Mouse (Mus musculus) limb, embryonic 12.5 days (tissue): Measurements from ENCODE around the gene Gsk3b. TPM values are rescaled to one million over a fixed set of nuclear protein-coding genes. Genes with fewer than 3 reads are reported as not detected.
A peak's percentile ranks its signal among the peaks of the same experiment; 100 is the strongest.

Source experiments
- ATAC-seq: fragments of 200-750 bp; cut with Nextera tagmentation; 2 replicates; pipeline ENCODE4 v1.8.0; 2017; ENCODE audit warnings: low read depth, moderate TSS enrichment; ENCODE audit not compliant: insufficient number of reproducible peaks, insufficient read depth, low FRiP score, low TSS enrichment
- H3K27ac ChIP-seq: fragments of 300-500 bp; sonication (generic); 2 replicates; pipeline ENCODE4 v1.5.1; 2016; ENCODE audit warnings: mild to moderate bottlenecking, moderate library complexity
- H3K27me3 ChIP-seq: fragments of 300-500 bp; sonication (generic); 2 replicates; pipeline ENCODE4 v1.6.1; 2016; ENCODE audit warnings: mild to moderate bottlenecking, moderate library complexity
- H3K36me3 ChIP-seq: fragments of 300-500 bp; sonication (generic); 2 replicates; pipeline ENCODE4 v1.6.1; 2016; ENCODE audit warnings: mild to moderate bottlenecking, moderate library complexity
- H3K4me1 ChIP-seq: fragments of 300-500 bp; sonication (generic); replicated peaks from 2 replicates; pipeline ENCODE4 v1.6.1; 2016
- H3K4me2 ChIP-seq: fragments of 300-500 bp; sonication (generic); 2 replicates; pipeline ENCODE4 v1.6.1; 2016; ENCODE audit warnings: mild to moderate bottlenecking, moderate library complexity
- H3K4me3 ChIP-seq: fragments of 300-500 bp; sonication (generic); replicated peaks from 2 replicates; pipeline ENCODE4 v1.5.1; 2016; ENCODE audit warnings: mild to moderate bottlenecking
- H3K9ac ChIP-seq: fragments of 300-500 bp; sonication (generic); replicated peaks from 2 replicates; pipeline ENCODE4 v1.6.1; 2016; ENCODE audit warnings: mild to moderate bottlenecking, moderate library complexity
- H3K9me3 ChIP-seq: fragments of 300-500 bp; sonication (generic); 2 replicates; pipeline ENCODE4 v1.6.1; 2016; ENCODE audit warnings: mild to moderate bottlenecking, moderate library complexity
- WGBS: fragments of 180-500 bp; shearing (Covaris S2); methylation state at CpG from one replicate; pipeline ENCODE4 v1.1.7; 2016; 5-methylcytosine and 5-hydroxymethylcytosine counted together
- polyA plus RNA-seq: library from polyadenylated mRNA; unstranded; fragments of >200 nt; fragmentation: Nextera tagmentation; extraction: Ambion mirVana; gene quantifications from 2 replicates; pipeline ENCODE4 v1.2.1, GENCODE M21; 2016

Gsk3b gene
- polyA plus RNA-seq, 1 experiment from 2014 or later: 68.6 TPM

DNA sequence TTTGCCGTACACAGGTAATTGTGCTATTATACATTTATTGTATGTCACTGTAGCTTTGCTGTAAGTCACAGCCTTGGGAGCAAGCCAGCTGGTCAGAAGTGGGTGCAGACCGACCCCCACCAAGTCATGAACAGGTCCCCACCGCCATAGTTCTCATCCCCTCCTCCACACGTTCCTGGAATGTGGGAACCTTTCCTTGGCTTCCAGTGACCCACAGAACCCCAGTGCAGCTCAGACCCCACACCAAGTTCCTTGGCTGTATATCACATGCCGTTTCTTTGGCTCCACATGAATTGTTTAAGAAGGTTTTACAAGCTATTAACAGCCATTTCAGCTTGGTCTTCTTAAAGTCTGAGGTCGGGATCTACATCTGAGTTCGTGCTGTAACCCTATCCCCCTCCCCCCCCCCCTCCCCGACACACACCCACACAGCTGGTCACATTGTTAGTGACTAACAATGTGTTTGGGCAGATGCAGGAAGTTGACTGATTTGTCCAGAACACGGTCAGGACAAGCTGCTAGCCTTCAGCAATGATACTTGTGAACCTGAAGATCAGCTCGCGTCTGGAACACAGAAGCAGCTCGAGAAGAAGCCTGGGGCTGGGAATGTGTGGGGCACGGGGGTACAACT, 159.6 kb downstream of the Gsk3b start:
- peak overlapping the region; percentile 41 for H3K4me2 ChIP-seq
- peak; percentile 73 for ATAC-seq
- WGBS: 15% methylated on average over 13 of the region's 13 CpGs

DNA sequence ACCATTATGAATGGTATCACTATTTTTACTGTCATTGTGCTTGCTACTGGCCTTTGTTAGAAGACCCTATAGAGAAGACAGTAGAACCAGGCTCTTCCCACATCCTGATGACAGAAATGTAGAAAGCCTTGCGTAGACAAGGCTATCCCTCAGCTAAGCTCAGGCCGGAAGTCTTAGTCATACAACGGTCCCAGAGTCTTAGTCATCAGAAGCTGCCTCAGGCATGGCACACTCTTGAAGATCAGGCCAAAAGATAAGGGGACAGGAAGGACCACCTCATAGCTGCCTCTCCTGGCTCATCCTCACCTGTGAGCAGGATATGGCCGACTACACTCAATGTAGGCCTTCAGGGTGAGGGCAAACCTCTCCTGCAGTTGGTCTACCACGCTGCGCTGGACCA, 161.7 kb downstream of the Gsk3b start:
- Histone ChIP-seq H3K9me3 (no peaks in the 10 kb centered on the region), H3K36me3 (no peaks in the 10 kb centered on the region), H3K4me3 (no peak overlapping the region), H3K27me3 (no peaks in the 10 kb centered on the region), H3K4me1 (peaks cover 21% of the 10 kb centered on the region), H3K4me2 (no peak overlapping the region), H3K9ac (no peak overlapping the region), H3K27ac (no peak overlapping the region)
- no peak for ATAC-seq
- 89% methylated on average over 6 of the region's 6 CpGs for WGBS

More for the DNA sequence above, 159.6 kb downstream of the Gsk3b start:
- H3K27ac ChIP-seq: peak overlapping the region; percentile 41; the same call in 1 of the 2 replicates
- H3K4me3 ChIP-seq: no peak overlapping the region
- H3K9me3 ChIP-seq: no peaks in the 10 kb centered on the region
- H3K36me3 ChIP-seq: no peaks in the 10 kb centered on the region
- H3K9ac ChIP-seq: 0 out of 2 replicates have a peak overlapping the region, but pooled peaks have one; percentile 4
- peaks cover 21% of the 10 kb centered on the region for H3K4me1 ChIP-seq
- H3K27me3 ChIP-seq: no peaks in the 10 kb centered on the region

DNA sequence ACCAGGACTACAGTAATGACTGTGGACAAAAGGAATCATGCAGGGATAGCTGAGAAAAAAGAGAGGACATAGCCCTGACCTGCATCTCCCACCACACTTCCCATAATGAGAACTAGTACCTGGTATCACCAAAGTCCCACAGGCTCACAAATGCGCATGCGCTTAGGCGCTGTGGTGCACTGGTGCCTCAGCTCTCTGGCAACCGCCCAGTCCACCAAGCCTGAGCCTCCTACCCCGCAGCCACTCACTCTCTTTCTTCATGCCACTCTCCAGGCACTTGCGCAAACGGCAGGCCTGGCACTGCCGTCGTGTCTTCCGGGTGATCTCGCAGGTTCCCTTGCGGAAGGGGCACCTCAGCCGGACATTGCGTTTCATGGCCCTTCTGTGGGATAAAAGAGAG, 165.2 kb downstream of the Gsk3b start:
- H3K9me3 ChIP-seq: no peaks in the 10 kb centered on the region
- H3K36me3 ChIP-seq: no peaks in the 10 kb centered on the region
- no peak overlapping the region for H3K4me2 ChIP-seq
- no peak; the same call in 1 of the 2 replicates for ATAC-seq
- no peak overlapping the region for H3K4me3 ChIP-seq
- H3K27me3 ChIP-seq: no peaks in the 10 kb centered on the region
- H3K27ac ChIP-seq: no peak overlapping the region
- H3K4me1 ChIP-seq: peaks cover 3% of the 10 kb centered on the region
- WGBS: 85% methylated on average over 14 of the region's 14 CpGs
- H3K9ac ChIP-seq: no peak overlapping the region

DNA sequence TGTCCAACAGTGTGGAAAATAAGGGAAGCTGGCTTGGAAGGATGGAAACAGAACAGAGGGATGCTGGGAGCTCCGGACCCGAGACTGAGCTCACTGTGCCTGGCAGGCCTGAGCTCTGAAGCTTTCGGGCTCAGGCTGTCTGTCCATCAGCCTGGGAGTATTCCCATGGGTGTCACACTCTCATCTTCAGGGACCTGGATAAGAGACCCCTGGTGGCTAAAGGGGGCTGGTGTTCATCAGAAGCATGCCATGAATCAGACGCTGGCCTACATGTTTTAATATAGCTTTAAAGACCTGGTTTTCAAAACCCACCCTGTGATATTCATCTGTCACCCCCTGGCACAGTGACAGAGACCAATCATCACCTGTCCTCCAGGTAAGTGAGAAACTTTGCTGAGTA, 166.3 kb downstream of the Gsk3b start:
- Histone ChIP-seq H3K27ac (no peak overlapping the region), H3K4me2 (no peak overlapping the region), H3K27me3 (no peaks in the 10 kb centered on the region), H3K36me3 (no peaks in the 10 kb centered on the region), H3K4me3 (no peak overlapping the region), H3K4me1 (no peaks in the 10 kb centered on the region), H3K9ac (no peak overlapping the region), H3K9me3 (no peaks in the 10 kb centered on the region)
- no peak for ATAC-seq
- 82% methylated on average over 4 of the region's 4 CpGs for WGBS

DNA sequence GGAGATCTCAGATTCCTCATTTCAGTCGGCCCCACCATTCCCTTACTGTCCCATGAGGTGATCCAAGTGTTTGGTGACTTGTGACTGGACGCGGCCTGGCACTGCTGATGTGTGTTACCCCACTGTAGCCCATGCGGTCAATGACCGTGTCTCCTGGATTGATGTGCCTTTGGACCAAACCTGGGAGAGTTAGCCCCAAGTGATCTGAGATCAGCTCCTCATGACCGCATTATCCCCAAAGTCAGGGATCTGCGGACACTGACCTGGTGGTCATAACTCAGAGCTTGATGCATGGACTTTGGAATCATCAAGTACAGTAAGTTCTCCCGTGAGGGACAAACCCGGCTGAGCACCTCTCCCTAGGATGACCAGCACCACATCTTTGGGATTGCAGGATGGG, 167.1 kb downstream of the Gsk3b start:
- Histone ChIP-seq H3K4me2 (no peak overlapping the region), H3K27ac (no peak overlapping the region), H3K27me3 (no peaks in the 10 kb centered on the region), H3K4me3 (no peak overlapping the region), H3K36me3 (no peaks in the 10 kb centered on the region), H3K4me1 (no peaks in the 10 kb centered on the region), H3K9me3 (no peaks in the 10 kb centered on the region), H3K9ac (no peak overlapping the region)
- ATAC-seq: no peak
- 91% methylated on average over 9 of the region's 9 CpGs for WGBS

DNA sequence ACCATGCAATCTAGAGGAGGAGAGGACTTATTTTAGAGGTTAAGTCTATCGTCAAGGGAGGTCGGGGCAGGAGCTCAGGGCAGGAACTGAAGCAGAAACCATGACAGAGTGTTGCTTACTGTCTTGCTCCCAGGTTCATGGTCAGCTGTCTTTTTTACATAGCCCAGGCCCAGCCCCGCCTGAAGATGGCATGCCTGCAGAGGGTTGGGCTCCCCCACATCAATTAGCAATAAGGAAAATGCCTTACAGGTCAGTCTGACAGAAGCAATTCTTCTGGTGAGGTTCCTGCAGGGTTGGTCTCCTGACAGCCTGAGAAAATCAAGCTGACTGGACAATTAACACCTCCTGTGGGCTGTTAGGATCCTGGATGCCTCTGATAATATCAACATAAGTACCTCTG, 182.8 kb downstream of the Gsk3b start:
- no peak overlapping the region for H3K27ac ChIP-seq

DNA sequence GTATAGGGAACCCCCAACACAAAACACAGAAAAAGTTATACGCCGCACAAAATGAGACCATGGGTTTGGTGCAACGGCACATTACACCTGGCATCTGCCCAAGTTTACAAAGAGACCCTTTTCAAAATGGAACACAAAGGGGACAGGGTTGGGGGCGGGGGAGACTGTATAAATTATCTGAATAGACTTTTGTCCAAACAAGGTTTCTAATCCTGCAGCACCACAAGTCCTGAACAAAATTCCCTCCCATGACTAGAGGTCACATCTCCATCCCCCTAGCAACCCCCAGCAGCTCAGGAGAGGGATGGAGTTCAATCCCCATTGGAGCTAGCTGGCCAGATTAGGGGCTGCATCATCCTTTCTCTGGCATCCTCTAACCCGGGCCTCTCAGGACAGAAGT, 183.7 kb downstream of the Gsk3b start:
- Histone ChIP-seq H3K36me3 (no peaks in the 10 kb centered on the region), H3K27ac (no peak overlapping the region), H3K9ac (no peak overlapping the region), H3K27me3 (no peaks in the 10 kb centered on the region), H3K4me3 (no peak overlapping the region), H3K4me2 (no peak overlapping the region), H3K9me3 (no peaks in the 10 kb centered on the region), H3K4me1 (no peaks in the 10 kb centered on the region)
- 83% methylated on average over 5 of the region's 5 CpGs for WGBS
- ATAC-seq: no peak

More for the DNA sequence above, 182.8 kb downstream of the Gsk3b start:
- H3K36me3 ChIP-seq: no peaks in the 10 kb centered on the region
- H3K9ac ChIP-seq: no peak overlapping the region
- no peak for ATAC-seq
- H3K4me2 ChIP-seq: no peak overlapping the region
- no peak overlapping the region for H3K4me3 ChIP-seq
- WGBS: 51% methylated on average over 3 of the region's 3 CpGs
- no peaks in the 10 kb centered on the region for H3K9me3 ChIP-seq
- H3K27me3 ChIP-seq: no peaks in the 10 kb centered on the region
- no peaks in the 10 kb centered on the region for H3K4me1 ChIP-seq

DNA sequence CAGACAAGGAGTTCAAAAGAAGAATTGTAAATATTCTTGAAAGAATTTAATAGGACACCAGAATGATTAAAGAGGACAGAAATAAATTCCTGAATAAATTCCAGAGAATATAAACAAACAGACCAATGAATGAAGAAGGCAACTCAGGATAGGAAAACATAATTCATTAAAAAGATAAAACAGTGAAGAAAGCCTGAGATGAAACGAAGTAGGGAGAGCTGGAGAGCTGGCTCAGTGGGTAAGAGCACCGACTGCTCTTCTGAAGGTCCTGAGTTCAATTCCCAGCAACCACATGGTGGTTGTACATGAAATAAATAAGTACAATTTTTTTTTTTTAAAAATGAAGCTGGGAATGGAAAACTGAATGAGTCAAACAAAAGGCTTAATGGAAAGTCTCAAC, 185.9 kb downstream of the Gsk3b start:
- Histone ChIP-seq H3K27ac (no peak overlapping the region), H3K9ac (no peak overlapping the region), H3K4me2 (no peak overlapping the region), H3K36me3 (no peaks in the 10 kb centered on the region), H3K4me1 (no peaks in the 10 kb centered on the region), H3K27me3 (no peaks in the 10 kb centered on the region), H3K4me3 (no peak overlapping the region), H3K9me3 (no peaks in the 10 kb centered on the region)
- ATAC-seq: no peak
- 82% methylated on average over 2 of the region's 2 CpGs for WGBS

DNA sequence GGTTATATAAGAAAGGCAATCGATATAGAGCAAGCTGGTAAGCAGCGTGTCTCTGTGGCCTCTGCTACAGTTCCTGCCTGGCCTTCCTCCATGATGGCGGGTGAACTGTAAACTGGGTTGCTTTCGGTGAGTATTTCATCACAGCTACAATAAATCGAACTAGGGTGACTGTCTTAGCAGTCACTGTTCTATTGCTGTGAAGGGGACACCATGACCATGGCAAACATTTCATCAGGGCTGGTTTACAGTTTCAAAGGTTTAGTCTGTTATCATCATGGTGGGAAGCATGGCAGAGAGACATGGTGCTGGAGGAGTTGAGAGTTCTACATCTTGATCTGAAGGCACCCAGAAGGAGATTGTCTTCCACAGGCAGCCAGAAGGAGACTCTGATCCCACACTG, 191.0 kb downstream of the Gsk3b start:
- Histone ChIP-seq H3K4me1 (no peaks in the 10 kb centered on the region), H3K27ac (no peak overlapping the region), H3K9ac (no peak overlapping the region), H3K4me3 (no peak overlapping the region), H3K9me3 (no peaks in the 10 kb centered on the region), H3K36me3 (no peaks in the 10 kb centered on the region), H3K27me3 (no peaks in the 10 kb centered on the region), H3K4me2 (no peak overlapping the region)
- WGBS: 91% methylated on average over 5 of the region's 5 CpGs
- no peak for ATAC-seq

DNA sequence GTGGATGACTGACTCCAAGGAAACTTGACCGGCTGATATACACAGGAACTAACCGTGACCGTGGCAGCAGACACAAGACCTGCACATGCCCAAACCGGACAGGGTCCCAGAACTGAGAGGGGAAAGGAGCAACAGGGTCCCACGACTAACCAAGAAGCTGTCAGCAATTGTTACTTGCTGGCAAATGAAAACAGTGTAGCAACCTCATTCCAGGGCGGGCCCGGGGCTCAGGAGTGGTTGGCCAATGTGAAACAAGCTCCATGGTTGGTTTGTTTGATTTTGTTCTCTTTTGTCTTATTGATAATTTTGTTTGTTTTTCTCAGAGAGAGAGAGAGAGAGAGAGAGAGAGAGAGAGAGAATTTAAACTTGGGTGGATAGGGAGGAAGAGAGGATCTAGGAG, 192.2 kb downstream of the Gsk3b start:
- H3K27ac ChIP-seq: no peak overlapping the region
- H3K4me2 ChIP-seq: no peak overlapping the region
- no peaks in the 10 kb centered on the region for H3K27me3 ChIP-seq
- no peak overlapping the region for H3K4me3 ChIP-seq
- no peaks in the 10 kb centered on the region for H3K9me3 ChIP-seq
- 81% methylated on average over 7 of the region's 7 CpGs for WGBS
- H3K4me1 ChIP-seq: no peaks in the 10 kb centered on the region
- H3K9ac ChIP-seq: no peak overlapping the region
- ATAC-seq: no peak
- H3K36me3 ChIP-seq: no peaks in the 10 kb centered on the region

DNA sequence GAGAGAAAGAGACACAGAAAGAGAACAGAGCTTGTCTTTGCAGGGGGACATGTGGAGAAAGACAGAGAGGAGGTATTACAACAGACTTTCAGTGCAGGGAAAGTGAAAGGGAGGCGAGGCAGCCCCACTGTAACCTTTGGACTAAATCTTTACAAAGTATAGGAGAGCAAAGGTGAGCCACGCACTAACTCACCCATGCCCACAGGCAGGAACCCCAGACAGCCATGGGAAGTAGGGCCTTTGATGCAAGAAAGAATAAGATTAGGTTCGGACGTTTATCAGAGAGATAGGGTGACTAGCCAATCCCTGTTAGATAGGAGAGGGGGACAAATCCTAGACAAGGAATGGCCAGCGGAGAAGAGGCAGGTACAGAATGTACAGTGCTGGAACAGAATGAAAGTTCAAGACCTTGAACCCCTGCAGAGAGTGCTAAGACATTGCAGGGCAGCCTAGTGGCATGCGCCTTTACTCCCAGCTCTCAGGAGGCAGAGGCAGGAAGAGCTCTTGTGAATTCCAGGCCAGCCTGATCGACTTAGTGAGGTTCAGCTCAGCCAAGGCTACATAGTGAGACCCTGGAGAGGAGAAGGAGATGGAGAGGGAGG, 193.9 kb downstream of the Gsk3b start:
- Histone ChIP-seq H3K4me1 (no peaks in the 10 kb centered on the region), H3K27ac (no peak overlapping the region), H3K4me3 (no peak overlapping the region), H3K9me3 (no peaks in the 10 kb centered on the region), H3K4me2 (no peak overlapping the region), H3K27me3 (no peaks in the 10 kb centered on the region), H3K36me3 (no peaks in the 10 kb centered on the region), H3K9ac (no peak overlapping the region)
- no peak for ATAC-seq
- WGBS: 87% methylated on average over 7 of the region's 7 CpGs

DNA sequence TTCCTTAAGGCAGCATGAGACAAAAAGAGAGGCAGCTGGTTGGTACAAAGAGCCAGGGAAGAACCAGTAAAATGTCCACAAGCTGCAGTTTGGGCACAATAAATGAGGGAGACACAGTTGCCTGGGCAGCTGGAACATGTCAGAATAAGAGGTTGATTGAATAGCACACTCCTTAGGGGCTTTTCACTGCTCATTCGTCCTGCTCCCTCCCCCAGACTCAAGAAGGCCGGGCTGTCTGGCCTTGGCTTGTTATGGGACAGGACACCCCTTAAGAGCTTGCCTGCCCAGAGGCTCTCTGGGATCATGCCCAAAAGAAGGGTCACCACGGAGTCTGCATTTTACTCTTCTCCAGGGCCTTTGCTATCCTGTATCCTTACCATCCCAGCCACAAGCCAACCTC, 194.5 kb downstream of the Gsk3b start:
- Histone ChIP-seq H3K36me3 (no peaks in the 10 kb centered on the region), H3K9me3 (no peaks in the 10 kb centered on the region), H3K4me3 (no peak overlapping the region), H3K27me3 (no peaks in the 10 kb centered on the region), H3K27ac (no peak overlapping the region), H3K4me1 (peaks cover 2% of the 10 kb centered on the region; the same call in 1 of the 2 replicates), H3K9ac (no peak overlapping the region), H3K4me2 (no peak overlapping the region)
- ATAC-seq: no peak
- WGBS: 25% methylated on average over 3 of the region's 3 CpGs
